26 mouse cellular contexts compared by ENCODE assay signal in genomic region chr4:139302241-139302640, GRCm38 (mm10).
"Had no signal": no experiment of that assay in that cellular context is flagged by ENCODE, and none has a peak within 500 bp of the region (broad histone marks: within the 10 kb centered on the region; RNA-seq: fewer than 3 reads in every experiment).

No protein-coding gene starts in this region.

- H3K36me3 ChIP-seq: liver, embryonic 15.5 days had no signal

- H3K4me2 ChIP-seq: heart, embryonic 11.5 days; heart, embryonic 13.5 days; heart, embryonic 15.5 days; hindbrain, embryonic 13.5 days; hindbrain, embryonic 15.5 days; kidney, embryonic 15.5 days; limb, embryonic 13.5 days; limb, embryonic 15.5 days; liver, embryonic 11.5 days; liver, embryonic 13.5 days; liver, embryonic 15.5 days had no signal

- DNase-seq: gastrocnemius, postnatal 14 days; gastrocnemius, postnatal 36 days; heart, adult 11 months; heart, adult 2 months; heart, postnatal 14 days; heart, postnatal 36 days; kidney, adult 2 months; kidney, postnatal 14 days; left cerebral cortex, postnatal 4 days; liver, embryonic 13.5 days; lung, adult 18-20 months had no signal

- H3K4me3 ChIP-seq: heart, adult 2 months; heart, embryonic 13.5 days; heart, embryonic 15.5 days; hindbrain, embryonic 13.5 days; hindbrain, embryonic 15.5 days; kidney, embryonic 15.5 days; layer of hippocampus, adult 2 months; left cerebral cortex, adult 2 months; limb, embryonic 13.5 days; limb, embryonic 15.5 days; liver, embryonic 13.5 days; liver, embryonic 15.5 days had no signal

- H3K9ac ChIP-seq: heart, embryonic 13.5 days; heart, embryonic 15.5 days; hindbrain, embryonic 13.5 days; hindbrain, embryonic 15.5 days; kidney, embryonic 15.5 days; limb, embryonic 13.5 days; limb, embryonic 15.5 days; liver, embryonic 13.5 days; liver, embryonic 15.5 days had no signal

- ATAC-seq: hindbrain, postnatal 0 days; intestine, embryonic 16.5 days had no signal

- H3K27me3 ChIP-seq: heart, embryonic 13.5 days; heart, embryonic 15.5 days; hindbrain, embryonic 13.5 days; hindbrain, embryonic 15.5 days; kidney, embryonic 15.5 days; limb, embryonic 13.5 days; limb, embryonic 15.5 days; liver, embryonic 13.5 days; liver, embryonic 15.5 days had no signal

- H3K4me1 ChIP-seq: heart, embryonic 13.5 days; heart, embryonic 15.5 days; hindbrain, embryonic 13.5 days; hindbrain, embryonic 15.5 days; kidney, embryonic 15.5 days; limb, embryonic 13.5 days; limb, embryonic 15.5 days; liver, embryonic 15.5 days had no signal

- H3K9me3 ChIP-seq: heart, embryonic 13.5 days; heart, embryonic 15.5 days; hindbrain, embryonic 13.5 days; hindbrain, embryonic 15.5 days; kidney, embryonic 15.5 days; limb, embryonic 13.5 days; limb, embryonic 15.5 days; liver, embryonic 13.5 days; liver, embryonic 15.5 days had no signal

- H3K27ac ChIP-seq: heart, adult 2 months; heart, embryonic 13.5 days; heart, embryonic 15.5 days; hindbrain, embryonic 13.5 days; hindbrain, embryonic 15.5 days; hindbrain, postnatal 0 days; kidney, embryonic 15.5 days; kidney, postnatal 0 days; layer of hippocampus, adult 2 months; left cerebral cortex, adult 2 months; limb, embryonic 13.5 days; limb, embryonic 15.5 days; liver, embryonic 13.5 days; liver, embryonic 15.5 days had no signal
